Mouse (Mus musculus) ES-E14 (cell line): ENCODE data around the gene Pgs1.
A peak's percentile ranks its signal among the peaks of the same experiment; 100 is the strongest.

Source experiments
- CHD2 ChIP-seq: IDR thresholded peaks from 2 replicates; pipeline ENCODE4 v1.6.1; 2014; ENCODE audit warnings: mild to moderate bottlenecking, low read depth, low read length, inconsistent platforms
- HCFC1 ChIP-seq: IDR thresholded peaks from 2 replicates; pipeline ENCODE4 v1.6.1; 2012; ENCODE audit warnings: low read length, inconsistent platforms, borderline replicate concordance; ENCODE audit not compliant: insufficient read depth

- no peak for TF ChIP-seq CHD2
- peak; percentile 32; the same call in 1 of the 2 replicates for TF ChIP-seq HCFC1
These were observed 21.0 kb upstream of the Pgs1 start for GRCm38 (mm10) chr11:117965052-117965451.
